Mouse (Mus musculus): ENCODE data around the gene Xlr5a.
"Not testable (repeated sequence)": the region's sequence is repeated elsewhere in the genome, so short reads cannot be mapped to it uniquely, and the experiment has no call there.

The Xlr5a gene

GRCm38 (mm10) chrX:73148496-73148895 is 144.3 kb downstream of the Xlr5a start, which contains the start of gene Xlr5b:
Gene Xlr5b, plus strand, starts transcription at chrX:73148796.
- DNase-seq (ENCODE audit: low read depth, low spot score): not testable (repeated sequence)

- DNase-seq (ENCODE audit: low read depth, low spot score): not testable (repeated sequence)
These were observed 149.6 kb downstream of the Xlr5a start for GRCm38 (mm10) chrX:73143218-73143618.

GRCm38 (mm10) chrX:73122859-73123829 is 169.6 kb downstream of the Xlr5a start:
- not testable (repeated sequence) for DNase-seq (ENCODE audit: low read depth, low spot score)

- not testable (repeated sequence) for DNase-seq (ENCODE audit: low read depth, low spot score)
These were observed 176.0 kb downstream of the Xlr5a start, which contains the start of gene Gm14685 for GRCm38 (mm10) chrX:73116747-73117146. Gene Gm14685, plus strand, starts transcription at chrX:73117047.

GRCm38 (mm10) chrX:73096941-73097508 is 195.8 kb downstream of the Xlr5a start, which contains the start of gene Xlr3a:
Gene Xlr3a, minus strand, starts transcription at chrX:73097095.
- DNase-seq (ENCODE audit: low read depth, low spot score): not testable (repeated sequence)

GRCm38 (mm10) chrX:73082267-73083055 is 210.3 kb downstream of the Xlr5a start, which contains the start of gene Xlr4a:
Gene Xlr4a, minus strand, starts transcription at chrX:73082478.
- DNase-seq (ENCODE audit: low read depth, low spot score): not testable (repeated sequence)

GRCm38 (mm10) chrX:73066765-73067312 is 225.9 kb downstream of the Xlr5a start:
- not testable (repeated sequence) for DNase-seq (ENCODE audit: low read depth, low spot score)

GRCm38 (mm10) chrX:73064415-73064793 is 228.4 kb downstream of the Xlr5a start, which contains the start of gene Pnma3:
Gene Pnma3, plus strand, starts transcription at chrX:73064787.
- no peak for DNase-seq (ENCODE audit: low read depth, low spot score)

- DNase-seq (ENCODE audit: low read depth, low spot score): no peak
These were observed 229.0 kb downstream of the Xlr5a start for GRCm38 (mm10) chrX:73063512-73064414.

- DNase-seq (ENCODE audit: low read depth, low spot score): no peak
These were observed 230.5 kb downstream of the Xlr5a start for GRCm38 (mm10) chrX:73062323-73062722.

GRCm38 (mm10) chrX:73061528-73061927 is 231.2 kb downstream of the Xlr5a start:
- DNase-seq (ENCODE audit: low read depth, low spot score): no peak
